Mouse (Mus musculus) midbrain, postnatal 0 days (tissue): ENCODE data around the gene Ralgps1. TPM values are rescaled to one million over a fixed set of nuclear protein-coding genes. Genes with fewer than 3 reads are reported as not detected.

Experiments used
- ATAC-seq: fragments of 200-750 bp; cut with Nextera tagmentation; 2 replicates; pipeline ENCODE4 v1.8.0; 2017; ENCODE audit warnings: moderate number of reproducible peaks, mild to moderate bottlenecking, moderate TSS enrichment, moderate library complexity; ENCODE audit not compliant: low FRiP score
- DNase-seq: peaks from one replicate; pipeline ENCODE4 v3.0.0-alpha.2; 2015; ENCODE audit warnings: low spot score
- H3K27ac ChIP-seq: fragments of 300-500 bp; sonication (generic); 2 replicates; pipeline ENCODE4 v1.5.1; 2014; ENCODE audit warnings: low read depth, mild to moderate bottlenecking, low read length, mixed read lengths
- H3K27me3 ChIP-seq: fragments of 300-500 bp; sonication (generic); 2 replicates; pipeline ENCODE4 v1.6.1; 2014; ENCODE audit warnings: low read length, control low read depth, mixed read lengths; ENCODE audit not compliant: insufficient read depth
- H3K36me3 ChIP-seq: fragments of 300-500 bp; sonication (generic); 2 replicates; pipeline ENCODE4 v1.6.1; 2014; ENCODE audit warnings: low read length, control low read depth, mixed read lengths; ENCODE audit not compliant: insufficient read depth
- H3K4me1 ChIP-seq: fragments of 300-500 bp; sonication (generic); 2 replicates; pipeline ENCODE4 v1.6.1; 2014; ENCODE audit warnings: mild to moderate bottlenecking, control low read depth, antibody characterized with exemption, low read length, mixed read lengths; ENCODE audit not compliant: insufficient read depth
- H3K4me2 ChIP-seq: fragments of 300-500 bp; sonication (generic); 2 replicates; pipeline ENCODE4 v1.6.1; 2014; ENCODE audit warnings: low read depth, mild to moderate bottlenecking, low read length, mixed read lengths; ENCODE audit not compliant: poor library complexity, severe bottlenecking
- H3K4me3 ChIP-seq: fragments of 300-500 bp; sonication (generic); 2 replicates; pipeline ENCODE4 v1.5.1; 2014; ENCODE audit warnings: low read depth, mild to moderate bottlenecking, low read length, moderate library complexity
- H3K9ac ChIP-seq: fragments of 300-500 bp; sonication (generic); replicated peaks from 2 replicates; pipeline ENCODE4 v1.6.1; 2014; ENCODE audit warnings: mild to moderate bottlenecking, low read length, moderate library complexity, mixed read lengths; ENCODE audit not compliant: poor library complexity, severe bottlenecking
- H3K9me3 ChIP-seq: fragments of 300-500 bp; sonication (generic); 2 replicates; pipeline ENCODE4 v1.6.1; 2016; ENCODE audit warnings: low read length, control low read depth
- CTCF ChIP-seq: IDR thresholded peaks from 2 replicates; pipeline ENCODE4 v1.5.1; 2016; ENCODE audit warnings: antibody characterized with exemption, mild to moderate bottlenecking
- WGBS: fragments of 180-500 bp; shearing (Covaris S2); extraction: QIAGEN DNeasy Blood & Tissue Kit; methylation state at CpG from one replicate; pipeline ENCODE4 v1.1.7; 2014; 5-methylcytosine and 5-hydroxymethylcytosine counted together
- polyA plus RNA-seq: library from polyadenylated mRNA; unstranded; fragments of >200 nt; fragmentation: Nextera tagmentation; extraction: Ambion mirVana; gene quantifications from 2 replicates; pipeline ENCODE4 v1.2.1, GENCODE M21; 2015
- total RNA-seq: library from RNA; depleted of rRNA; stranded (reverse); fragments of >200 nt; gene quantifications from 2 replicates; pipeline ENCODE4 v1.2.3, GENCODE M21; 2014

Ralgps1 gene
- total and polyA plus RNA-seq, 2 experiments from 2014 or later = 26.4 to 74.6 TPM

DNA sequence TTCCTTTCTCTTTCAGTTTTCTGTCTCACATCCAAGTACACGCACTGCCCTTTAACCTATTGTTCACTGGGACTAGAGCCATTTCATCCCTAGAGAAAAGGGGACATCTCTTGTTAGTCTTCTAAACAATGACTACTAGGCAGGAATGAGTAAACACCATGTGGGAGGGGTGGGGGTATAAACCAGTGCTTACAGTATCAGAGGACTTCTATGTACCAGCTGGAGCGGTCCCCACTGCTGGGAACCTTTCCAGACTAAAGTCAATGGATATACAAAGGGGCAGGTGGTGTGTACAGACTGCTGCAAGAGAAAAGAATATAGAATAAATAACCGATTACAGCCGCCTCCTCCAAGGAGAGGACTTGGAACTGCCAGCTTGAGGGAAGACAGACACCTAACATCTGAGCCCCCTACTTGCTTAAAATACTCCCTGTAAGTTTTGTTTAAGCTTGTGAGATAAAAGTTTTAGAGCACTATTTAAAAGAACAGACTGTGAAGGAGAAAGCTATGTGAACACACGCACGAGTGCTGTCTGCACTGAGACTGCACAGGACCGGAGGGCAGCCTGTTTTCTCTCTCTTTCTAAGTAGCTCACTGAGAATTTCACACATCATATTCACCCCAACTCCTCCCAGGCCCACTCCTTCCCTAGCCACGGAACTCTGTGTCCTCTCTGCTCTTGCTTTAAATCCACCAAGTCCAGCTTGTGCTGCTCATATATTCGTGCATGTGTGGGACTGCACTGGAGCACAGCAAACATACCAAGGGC, 5.4 kb downstream of the Ralgps1 start:
- Histone ChIP-seq H3K27me3 (no peaks in the 10 kb centered on the region), H3K4me1 (no peaks in the 10 kb centered on the region), H3K9ac (no peak overlapping the region), H3K9me3 (no peaks in the 10 kb centered on the region), H3K4me3 (no peak overlapping the region), H3K4me2 (no peak overlapping the region), H3K27ac (no peak overlapping the region), H3K36me3 (peaks cover 6% of the 10 kb centered on the region; the same call in 1 of the 2 replicates)
- 36% methylated on average over 9 of the region's 9 CpGs for WGBS
- no peak for TF ChIP-seq CTCF
- ATAC-seq = no peak
- peak; percentile 67 for DNase-seq

GRCm38 (mm10) chr2:33364656-33365055, 6.6 kb downstream of the Ralgps1 start:
- ATAC-seq (no peak), DNase-seq (no peak)
- no peak overlapping the region for H3K4me3 ChIP-seq
- H3K4me2 ChIP-seq = no peak overlapping the region
- no peaks in the 10 kb centered on the region for H3K27me3 ChIP-seq
- peaks cover 4% of the 10 kb centered on the region; the same call in 1 of the 2 replicates for H3K4me1 ChIP-seq
- no peak for TF ChIP-seq CTCF
- H3K36me3 ChIP-seq = peaks cover 6% of the 10 kb centered on the region; the same call in 1 of the 2 replicates
- no peak overlapping the region for H3K27ac ChIP-seq
- H3K9ac ChIP-seq = no peak overlapping the region
- H3K9me3 ChIP-seq = no peaks in the 10 kb centered on the region
- WGBS = 97% methylated on average over 4 of the region's 4 CpGs

DNA sequence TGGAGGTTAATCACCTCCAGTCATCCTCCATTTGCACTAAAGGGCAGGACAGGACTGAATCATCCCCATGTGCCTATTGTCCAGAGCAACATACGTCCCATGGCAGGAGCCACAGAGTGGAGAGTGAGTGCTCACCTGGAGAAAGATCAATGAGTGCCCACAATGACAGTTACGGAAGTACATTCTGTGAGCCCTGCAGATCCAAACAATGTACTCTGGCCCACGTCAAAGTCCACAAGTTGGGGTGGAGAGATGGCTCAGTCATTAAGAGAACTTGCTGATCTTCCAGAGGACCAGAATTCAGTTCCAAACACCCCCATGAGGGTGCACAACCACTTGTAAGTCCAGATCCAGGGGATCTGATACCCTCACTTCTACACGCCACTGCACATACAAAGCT, 7.4 kb downstream of the Ralgps1 start:
- H3K36me3 ChIP-seq = peaks cover 9% of the 10 kb centered on the region; the same call in 1 of the 2 replicates
- ATAC-seq (no peak), DNase-seq (no peak)
- H3K4me1 ChIP-seq = peaks cover 4% of the 10 kb centered on the region; the same call in 1 of the 2 replicates
- no peak for TF ChIP-seq CTCF
- no peak overlapping the region for H3K4me3 ChIP-seq
- no peak overlapping the region for H3K27ac ChIP-seq
- H3K9ac ChIP-seq = no peak overlapping the region
- 99% methylated on average over 4 of the region's 4 CpGs for WGBS
- no peaks in the 10 kb centered on the region for H3K27me3 ChIP-seq
- no peak overlapping the region for H3K4me2 ChIP-seq
- no peaks in the 10 kb centered on the region for H3K9me3 ChIP-seq

GRCm38 (mm10) chr2:33361139-33361716, 10.1 kb downstream of the Ralgps1 start:
- DNase-seq (peak; percentile 40), ATAC-seq (no peak)
- peaks cover 4% of the 10 kb centered on the region; the same call in 1 of the 2 replicates for H3K4me1 ChIP-seq
- H3K27me3 ChIP-seq = no peaks in the 10 kb centered on the region
- TF ChIP-seq CTCF = no peak
- peaks cover 3% of the 10 kb centered on the region; the same call in 1 of the 2 replicates for H3K36me3 ChIP-seq
- 69% methylated on average over 9 of the region's 9 CpGs for WGBS
- H3K4me2 ChIP-seq = no peak overlapping the region
- H3K9ac ChIP-seq = no peak overlapping the region
- no peaks in the 10 kb centered on the region for H3K9me3 ChIP-seq
- H3K4me3 ChIP-seq = no peak overlapping the region
- no peak overlapping the region for H3K27ac ChIP-seq

DNA sequence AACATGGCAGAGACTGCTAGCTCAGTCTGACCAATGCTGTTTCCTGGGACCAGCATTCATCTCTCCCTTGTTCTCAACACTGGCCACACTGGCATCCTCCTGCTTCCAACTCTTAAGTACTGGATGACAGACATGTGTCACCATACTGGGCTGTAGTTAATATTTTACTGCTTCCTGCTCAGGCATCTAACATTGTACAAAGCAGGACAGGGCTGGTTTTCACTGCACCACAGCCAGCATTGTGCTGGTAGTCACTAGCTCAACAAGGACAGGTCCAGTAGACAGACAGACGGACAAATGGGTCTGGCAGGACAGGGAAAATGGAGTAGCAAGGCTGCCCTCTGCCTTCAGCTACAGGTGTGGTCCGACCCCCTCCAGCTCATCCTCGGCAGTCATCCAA, 10.7 kb downstream of the Ralgps1 start:
- H3K27ac ChIP-seq = no peak overlapping the region
- DNase-seq = no peak
- H3K9me3 ChIP-seq = no peaks in the 10 kb centered on the region
- H3K4me3 ChIP-seq = no peak overlapping the region
- WGBS = 78% methylated on average over 3 of the region's 3 CpGs
- H3K4me1 ChIP-seq = peaks cover 4% of the 10 kb centered on the region; the same call in 1 of the 2 replicates
- no peak for TF ChIP-seq CTCF
- 0 out of 2 replicates have a peak, but pooled peaks cover 3% of the 10 kb centered on the region for H3K36me3 ChIP-seq
- H3K27me3 ChIP-seq = no peaks in the 10 kb centered on the region
- H3K4me2 ChIP-seq = no peak overlapping the region
- ATAC-seq = no peak
- H3K9ac ChIP-seq = no peak overlapping the region

DNA sequence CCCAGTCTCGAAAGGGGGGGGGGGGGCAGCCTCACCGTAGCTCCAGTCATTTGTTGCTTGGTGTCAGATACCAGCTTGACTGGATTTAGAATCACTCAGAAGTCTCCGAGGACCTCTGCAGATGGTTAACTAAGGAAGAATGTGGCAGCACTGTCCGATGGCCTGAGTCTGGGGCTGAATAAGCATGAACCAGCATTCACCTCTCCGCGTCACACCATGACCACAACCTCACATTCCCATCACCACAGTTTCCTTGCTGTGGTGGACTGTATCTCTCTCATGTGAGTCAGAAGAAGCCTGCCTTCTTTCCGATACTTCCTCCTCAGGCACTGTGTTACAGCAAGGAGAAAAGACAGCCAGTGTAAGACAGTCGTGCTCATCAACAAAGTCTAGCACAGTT, 12.1 kb downstream of the Ralgps1 start:
- no peak for DNase-seq
- Histone ChIP-seq H3K36me3 (0 out of 2 replicates have a peak, but pooled peaks cover 3% of the 10 kb centered on the region), H3K9ac (no peak overlapping the region), H3K4me3 (no peak overlapping the region), H3K4me2 (no peak overlapping the region), H3K9me3 (no peaks in the 10 kb centered on the region), H3K27me3 (no peaks in the 10 kb centered on the region), H3K27ac (no peak overlapping the region), H3K4me1 (peaks cover 4% of the 10 kb centered on the region; the same call in 1 of the 2 replicates)
- WGBS = 94% methylated on average over 8 of the region's 8 CpGs
- ATAC-seq = no peak
- TF ChIP-seq CTCF = no peak
